Mouse (Mus musculus) layer of hippocampus, postnatal 14 days (tissue): ENCODE measurements at regions not wholly inside any gene's neighbourhood (a gene's known extent, or its start where the extent isn't known, plus 50 kb on each side); places are given as distances from the start of the nearest gene placed in this dataset.

Experiments used
- DNase-seq, 2 experiments: peaks; one replicate each; pipeline ENCODE4 v3.0.0; 2021 to 2022; ENCODE audit warnings: low spot score in 2 of 2, mixed read lengths in 1 of 2

- DNase-seq, result peak in 1 of 2 experiments; percentile 5
These were observed 461.2 kb upstream of the Got2 start for GRCm38 (mm10) chr8:96349503-96349902.

- DNase-seq, result peak in 1 of 2 experiments; percentile 13
These were observed 452.4 kb upstream of the Got2 start for GRCm38 (mm10) chr8:96340702-96341101.

GRCm38 (mm10) chr8:96318367-96318766, 430.0 kb upstream of the Got2 start:
- DNase-seq, result no peak

- DNase-seq, result no peak
These were observed 420.8 kb upstream of the Got2 start for GRCm38 (mm10) chr8:96308989-96309718.

- DNase-seq, result no peak
These were observed 408.3 kb upstream of the Got2 start for GRCm38 (mm10) chr8:96296643-96297042.

GRCm38 (mm10) chr8:96290740-96291139, 402.4 kb upstream of the Got2 start:
- DNase-seq, result no peak

GRCm38 (mm10) chr8:96289519-96289918, 401.2 kb upstream of the Got2 start:
- DNase-seq, result peak in 1 of 2 experiments; percentile 28

GRCm38 (mm10) chr8:96288525-96288924, 400.2 kb upstream of the Got2 start:
- no peak for DNase-seq

GRCm38 (mm10) chr8:96277479-96278138, 389.3 kb upstream of the Got2 start:
- no peak for DNase-seq

GRCm38 (mm10) chr8:96277058-96277457, 388.7 kb upstream of the Got2 start:
- DNase-seq, result no peak

- DNase-seq, result peak in 1 of 2 experiments; percentile 66
These were observed 367.9 kb upstream of the Got2 start for GRCm38 (mm10) chr8:96256294-96256693.

- DNase-seq, result no peak
These were observed 367.5 kb upstream of the Got2 start for GRCm38 (mm10) chr8:96255811-96256210.

GRCm38 (mm10) chr8:96246017-96246416, 357.7 kb upstream of the Got2 start:
- peak; percentile 12 to 29 for DNase-seq

GRCm38 (mm10) chr8:96244549-96245152, 356.3 kb upstream of the Got2 start:
- no peak for DNase-seq

GRCm38 (mm10) chr8:96238406-96238805, 350.1 kb upstream of the Got2 start:
- DNase-seq, result no peak

GRCm38 (mm10) chr8:96237940-96238339, 349.6 kb upstream of the Got2 start:
- DNase-seq, result no peak

GRCm38 (mm10) chr8:96230412-96230811, 342.1 kb upstream of the Got2 start:
- DNase-seq, result peak; percentile 42 to 63
